Mouse (Mus musculus) ES-E14 (cell line): ENCODE data around the gene Grin2d. TPM values are rescaled to one million over a fixed set of nuclear protein-coding genes. Genes with fewer than 3 reads are reported as not detected.

Experiments used
- DNase-seq: peaks from one replicate; pipeline ENCODE4 v3.0.0-alpha.2; 2013; ENCODE audit warnings: low read depth, low spot score
- H3K27ac ChIP-seq: 2 replicates; pipeline ENCODE4 v1.5.1; 2012; ENCODE audit warnings: low read depth, mild to moderate bottlenecking, low read length, moderate library complexity, mixed read lengths; ENCODE audit not compliant: poor library complexity, insufficient read depth, severe bottlenecking
- H3K36me3 ChIP-seq: 2 replicates; pipeline ENCODE4 v1.6.1; 2012; ENCODE audit warnings: mild to moderate bottlenecking, low read length, moderate library complexity, mixed read lengths; ENCODE audit not compliant: control insufficient read depth, poor library complexity, insufficient read depth, severe bottlenecking
- H3K4me1 ChIP-seq, 2 experiments: fragments of 150-350 bp in 1 of 2; sonication (generic) in 1 of 2; 2 replicates each; pipeline ENCODE4 v1.6.1; 2012; ENCODE audit warnings: low read length in 2 of 2, mild to moderate bottlenecking in 1 of 2, mixed read lengths in 1 of 2; ENCODE audit not compliant: control insufficient read depth in 2 of 2, insufficient read depth in 2 of 2, poor library complexity in 1 of 2
- H3K4me3 ChIP-seq, 2 experiments: fragments of 150-350 bp in 1 of 2; sonication (generic) in 1 of 2; 2 replicates each; pipeline ENCODE4 v1.5.1; 2012; ENCODE audit warnings: low read length in 2 of 2, low read depth in 1 of 2, mild to moderate bottlenecking in 1 of 2, mixed read lengths in 1 of 2; ENCODE audit not compliant: insufficient read depth in 1 of 2, poor library complexity in 1 of 2, severe bottlenecking in 1 of 2
- H3K9ac ChIP-seq: 2 replicates; pipeline ENCODE4 v1.6.1; 2012; ENCODE audit warnings: low read depth, mild to moderate bottlenecking, low read length, mixed read lengths; ENCODE audit not compliant: poor library complexity, insufficient read depth, severe bottlenecking
- H3K9me3 ChIP-seq: fragments of 150-350 bp; sonication (generic); 2 replicates; pipeline ENCODE4 v1.6.1; 2012; ENCODE audit warnings: low read depth, mild to moderate bottlenecking, low read length; ENCODE audit not compliant: control insufficient read depth, insufficient read depth
- CHD2 ChIP-seq: IDR thresholded peaks from 2 replicates; pipeline ENCODE4 v1.6.1; 2014; ENCODE audit warnings: mild to moderate bottlenecking, low read depth, low read length, inconsistent platforms
- HCFC1 ChIP-seq: IDR thresholded peaks from 2 replicates; pipeline ENCODE4 v1.6.1; 2012; ENCODE audit warnings: low read length, inconsistent platforms, borderline replicate concordance; ENCODE audit not compliant: insufficient read depth
- MAFK ChIP-seq: IDR thresholded peaks from 2 replicates; pipeline ENCODE4 v1.6.1; 2014; ENCODE audit warnings: mild to moderate bottlenecking, low read depth, low read length, inconsistent platforms; ENCODE audit not compliant: insufficient read depth
- ZC3H11A ChIP-seq: IDR thresholded peaks from 2 replicates; pipeline ENCODE4 v1.6.1; 2012; ENCODE audit warnings: low read depth, mild to moderate bottlenecking, inconsistent platforms, low read length, borderline replicate concordance
- ZNF384 ChIP-seq: IDR thresholded peaks from 2 replicates; pipeline ENCODE4 v1.6.1; 2012; ENCODE audit warnings: low read depth, low read length, inconsistent platforms
- in situ Hi-C, 2 experiments: fragments of 600-800 bp; cut with MboI; formaldehyde crosslinking; loops; one replicate each; pipeline ENCODE4 v1.15.1; 2025; ENCODE audit warnings: low sequenced_read_pairs in 2 of 2, inconsistent platforms in 1 of 2; ENCODE audit not compliant: unreplicated experiment in 2 of 2
- total RNA-seq: library from RNA; depleted of rRNA; stranded (reverse); fragments of 300-350 nt; gene quantifications from 2 replicates; pipeline ENCODE4 v1.2.3, GENCODE M21; 2012

Grin2d gene
- total RNA-seq, 1 experiment, result 0.67 TPM

- no peak overlapping the region for H3K4me3 ChIP-seq
- H3K36me3 ChIP-seq, result no peaks in the 10 kb centered on the region
- no peaks in the 10 kb centered on the region for H3K9me3 ChIP-seq
- no peak for TF ChIP-seq HCFC1
- TF ChIP-seq MAFK, result no peak
- no peak for TF ChIP-seq CHD2
- TF ChIP-seq ZNF384, result no peak
- no peak for TF ChIP-seq ZC3H11A
- no peak overlapping the region for H3K27ac ChIP-seq
- no peak for DNase-seq
- in situ Hi-C loops, result no loop called here
- H3K9ac ChIP-seq, result no peak overlapping the region
- H3K4me1 ChIP-seq, result peaks cover 3 to 9% of the 10 kb centered on the region in 2 experiments; a peak in 1 of 4 replicates
Observed at GRCm38 (mm10) chr7:45864435-45864834, 13.7 kb downstream of the Grin2d start.

- no peak for DNase-seq
- Histone ChIP-seq H3K9me3 (no peaks in the 10 kb centered on the region), H3K4me3 (no peak overlapping the region), H3K36me3 (no peaks in the 10 kb centered on the region), H3K4me1 (peaks cover 3 to 9% of the 10 kb centered on the region in 2 experiments; a peak in 1 of 4 replicates), H3K9ac (no peak overlapping the region), H3K27ac (no peak overlapping the region)
- in situ Hi-C loops, result no loop called here
- no peak for TF ChIP-seq MAFK
- peak; percentile 61; the same call in 1 of the 2 replicates for TF ChIP-seq HCFC1
Observed at GRCm38 (mm10) chr7:45862804-45863203, 15.4 kb downstream of the Grin2d start.

- Histone ChIP-seq H3K9ac (no peak overlapping the region), H3K36me3 (no peaks in the 10 kb centered on the region), H3K4me3 (no peak overlapping the region), H3K4me1 (peaks cover 5 to 7% of the 10 kb centered on the region in 2 experiments; a peak in 2 of 4 replicates), H3K9me3 (no peaks in the 10 kb centered on the region), H3K27ac (no peak overlapping the region)
- DNase-seq, result no peak
- in situ Hi-C loops, result no loop called here
- no peak for TF ChIP-seq ZNF384
Observed at GRCm38 (mm10) chr7:45859008-45859407, 19.2 kb downstream of the Grin2d start.

- Histone ChIP-seq H3K36me3 (no peaks in the 10 kb centered on the region), H3K4me3 (peak overlapping the region; percentile 39 to 41), H3K9me3 (no peaks in the 10 kb centered on the region), H3K4me1 (peaks cover 2 to 5% of the 10 kb centered on the region in 2 experiments; a peak in 2 of 4 replicates), H3K27ac (no peak overlapping the region), H3K9ac (no peak overlapping the region; the same call in 1 of the 2 replicates)
- in situ Hi-C loops, result no loop called here
- no peak for DNase-seq
- TF ChIP-seq ZNF384 (no peak), CHD2 (no peak), HCFC1 (no peak), ZC3H11A (no peak), MAFK (no peak)
Observed at GRCm38 (mm10) chr7:45856950-45857901, 21.0 kb downstream of the Grin2d start.

GRCm38 (mm10) chr7:45853089-45853488 lies 25.1 kb downstream of the Grin2d start:
- TF ChIP-seq CHD2 (no peak), ZC3H11A (no peak), ZNF384 (no peak), MAFK (no peak), HCFC1 (no peak)
- Histone ChIP-seq H3K9ac (no peak overlapping the region), H3K4me1 (peaks cover 2 to 4% of the 10 kb centered on the region in 2 experiments; a peak in 2 of 4 replicates), H3K36me3 (no peaks in the 10 kb centered on the region), H3K9me3 (no peaks in the 10 kb centered on the region), H3K4me3 (no peak overlapping the region), H3K27ac (no peak overlapping the region)
- in situ Hi-C loops, result no loop called here
- DNase-seq, result no peak
